Mouse (Mus musculus): ENCODE results near the gene Dph5. TPM values are rescaled to one million over a fixed set of nuclear protein-coding genes. Genes with fewer than 3 reads are reported as not detected.

The Dph5 gene
- polyA plus RNA-seq (2015; fragmentation: Illumina TruSeq; extraction: RNeasy Lipid Tissue Mini Kit (QIAGEN cat#74804); ENCODE audit: insufficient read depth, low replicate concordance): 62.7 TPM

GRCm38 (mm10) chr3:115887427-115888309 lies at the start of gene Dph5:
Gene Dph5, plus strand, starts transcription at chr3:115887837.

Other genes starting within 250 kb of the Dph5 start
- 240 TPM for gene S1pr1, start 172.8 kb upstream of the Dph5 start, polyA plus RNA-seq (2015; fragmentation: Illumina TruSeq; extraction: RNeasy Lipid Tissue Mini Kit (QIAGEN cat#74804); ENCODE audit: insufficient read depth, low replicate concordance)
- 38.7 TPM for gene Slc30a7, start 119.6 kb downstream of the Dph5 start, polyA plus RNA-seq (2015; fragmentation: Illumina TruSeq; extraction: RNeasy Lipid Tissue Mini Kit (QIAGEN cat#74804); ENCODE audit: insufficient read depth, low replicate concordance)
- 8.2 TPM for gene Extl2, start 119.6 kb downstream of the Dph5 start, polyA plus RNA-seq (2015; fragmentation: Illumina TruSeq; extraction: RNeasy Lipid Tissue Mini Kit (QIAGEN cat#74804); ENCODE audit: insufficient read depth, low replicate concordance)
- gene Vcam1, start 241.9 kb downstream of the Dph5 start, polyA plus RNA-seq (2015; fragmentation: Illumina TruSeq; extraction: RNeasy Lipid Tissue Mini Kit (QIAGEN cat#74804); ENCODE audit: insufficient read depth, low replicate concordance): 462 TPM

Data from spleen, adult 10 weeks (tissue).